Mouse (Mus musculus) megakaryocyte, embryonic 14.5 days (primary cell): ENCODE data around the gene Dazap2. TPM values are rescaled to one million over a fixed set of nuclear protein-coding genes. Genes with fewer than 3 reads are reported as not detected.

Experiments used
- H3K27me3 ChIP-seq: replicated peaks from 2 replicates; pipeline ENCODE3; 2012; ENCODE audit warnings: inconsistent platforms
- H3K36me3 ChIP-seq: replicated peaks from 2 replicates; pipeline ENCODE3; 2012; ENCODE audit warnings: low read length, inconsistent platforms, mixed read lengths
- H3K4me1 ChIP-seq: 2 replicates; pipeline ENCODE4 v1.6.1; 2012; ENCODE audit warnings: inconsistent platforms
- H3K4me3 ChIP-seq: replicated peaks from 2 replicates; pipeline ENCODE3; 2012; ENCODE audit warnings: moderate library complexity, mild to moderate bottlenecking, inconsistent platforms
- H3K9me3 ChIP-seq: 2 replicates; pipeline ENCODE4 v1.6.1; 2012; ENCODE audit warnings: inconsistent platforms
- FLI1 ChIP-seq: IDR thresholded peaks from 2 replicates; pipeline ENCODE4 v1.6.1; 2012; ENCODE audit warnings: low read length, inconsistent platforms, mixed read lengths
- GATA1 ChIP-seq: IDR thresholded peaks from 3 replicates; pipeline ENCODE4 v1.6.1; 2012; ENCODE audit warnings: mixed read lengths, low read length, inconsistent platforms, borderline replicate concordance
- polyA plus RNA-seq: library from polyadenylated mRNA; stranded (reverse); fragments of >175 nt; gene quantifications from 2 replicates; pipeline ENCODE4 v1.2.3, GENCODE M21; 2012; ENCODE audit warnings: low replicate concordance; ENCODE audit not compliant: insufficient read depth

The Dazap2 gene
- polyA plus RNA-seq, 1 experiment, result 28.5 TPM

- no peak for TF ChIP-seq GATA1
- TF ChIP-seq FLI1, result no peak
- peak overlapping the region; percentile 91 for H3K4me3 ChIP-seq
- H3K9me3 ChIP-seq, result no peaks in the 10 kb centered on the region
- no peaks in the 10 kb centered on the region for H3K27me3 ChIP-seq
- peaks cover 62% of the 10 kb centered on the region for H3K36me3 ChIP-seq
- H3K4me1 ChIP-seq, result peaks cover 73% of the 10 kb centered on the region
These were observed 52.9 kb downstream of the Dazap2 start for GRCm38 (mm10) chr15:100667871-100668545.

- H3K4me1 ChIP-seq, result peaks cover 73% of the 10 kb centered on the region
- H3K27me3 ChIP-seq, result no peaks in the 10 kb centered on the region
- H3K9me3 ChIP-seq, result no peaks in the 10 kb centered on the region
- H3K4me3 ChIP-seq, result peak within 1 kb of the TSS; percentile 91
- TF ChIP-seq FLI1 (no peak), GATA1 (no peak)
- H3K36me3 ChIP-seq, result peaks cover 49% of the 10 kb centered on the region
These were observed 54.2 kb downstream of the Dazap2 start, which contains the start of gene Bin2 for GRCm38 (mm10) chr15:100669337-100669736. Gene Bin2, minus strand, starts transcription at chr15:100669553.

DNA sequence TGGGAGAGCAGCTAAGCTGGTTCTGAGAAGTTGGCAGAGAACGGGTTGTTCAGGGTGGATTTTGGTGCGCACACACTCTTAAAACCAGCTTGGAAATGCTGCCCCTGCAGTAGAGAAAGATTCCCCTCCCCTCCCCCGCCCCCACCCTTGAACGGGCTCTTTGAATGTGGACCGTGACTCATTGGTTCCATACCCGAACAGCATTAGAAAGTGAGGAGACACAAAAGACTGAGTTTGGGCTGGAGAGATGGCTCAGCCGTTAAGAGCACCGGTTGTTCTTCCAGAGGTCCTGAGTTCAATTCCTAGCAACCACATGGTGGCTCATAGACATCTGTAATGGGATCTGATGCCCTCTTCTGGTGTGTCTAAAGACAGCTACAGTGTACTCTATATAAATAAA, 54.9 kb downstream of the Dazap2 start:
- TF ChIP-seq GATA1 (no peak), FLI1 (no peak)
- Histone ChIP-seq H3K4me3 (peak overlapping the region; percentile 91), H3K27me3 (no peaks in the 10 kb centered on the region), H3K36me3 (peaks cover 42% of the 10 kb centered on the region), H3K4me1 (peaks cover 73% of the 10 kb centered on the region), H3K9me3 (no peaks in the 10 kb centered on the region)

Other genes with a start within 250 kb of the Dazap2 start
- gene Gm5475, start 193.2 kb upstream of the Dazap2 start, polyA plus RNA-seq, result not detected in 2 replicates
- 0.62 TPM in 1 of 2 replicates, not detected in the other for gene Slc11a2, start 190.3 kb upstream of the Dazap2 start, polyA plus RNA-seq
- gene Letmd1, start 146.3 kb upstream of the Dazap2 start, polyA plus RNA-seq, result 21.1 and 42.7 TPM in 2 replicates
- gene Csrnp2, start 119.9 kb upstream of the Dazap2 start, polyA plus RNA-seq, result 0.46 TPM in 1 of 2 replicates, not detected in the other
- gene Tfcp2, start 63.3 kb upstream of the Dazap2 start, polyA plus RNA-seq, result 3.0 TPM in 1 of 2 replicates, not detected in the other
- gene Pou6f1, start 15.4 kb upstream of the Dazap2 start, polyA plus RNA-seq, result 1.6 and 2.9 TPM in 2 replicates
- gene Smagp, start 21.6 kb downstream of the Dazap2 start, polyA plus RNA-seq, result 57.2 and 75.5 TPM in 2 replicates
- 2,082 and 2,619 TPM in 2 replicates for gene Bin2, start 54.2 kb downstream of the Dazap2 start, polyA plus RNA-seq
- gene Cela1, start 72.6 kb downstream of the Dazap2 start, polyA plus RNA-seq, result 12.5 and 23.0 TPM in 2 replicates
- 2.3 TPM in 1 of 2 replicates, not detected in the other for gene Galnt6, start 114.0 kb downstream of the Dazap2 start, polyA plus RNA-seq
- 0.02 TPM in 1 of 2 replicates, not detected in the other for gene Slc4a8, start 146.4 kb downstream of the Dazap2 start, polyA plus RNA-seq